Mouse (Mus musculus) bone marrow, adult 2 months (tissue): Measurements from ENCODE around the gene Fam186b. TPM values are rescaled to one million over a fixed set of nuclear protein-coding genes. Genes with fewer than 3 reads are reported as not detected.

Source experiments
- H3K27ac ChIP-seq: fragments of 200-500 bp; 2 replicates; pipeline ENCODE4 v1.5.1; 2012; ENCODE audit warnings: low read depth, mild to moderate bottlenecking, control low read depth, inconsistent platforms, low read length; ENCODE audit not compliant: control insufficient read depth, poor library complexity, insufficient read depth
- H3K4me1 ChIP-seq: fragments of 200-500 bp; 2 replicates; pipeline ENCODE4 v1.6.1; 2011; ENCODE audit warnings: low read length; ENCODE audit not compliant: control insufficient read depth, insufficient read depth
- H3K4me3 ChIP-seq: fragments of 200-500 bp; replicated peaks from 2 replicates; pipeline ENCODE3; 2011; ENCODE audit warnings: mild to moderate bottlenecking, low read depth, low read length, control low read depth; ENCODE audit not compliant: control insufficient read depth
- CTCF ChIP-seq: fragments of 200-500 bp; IDR thresholded peaks from 2 replicates; pipeline ENCODE4 v1.5.1; 2011; ENCODE audit warnings: low read length, control low read depth; ENCODE audit not compliant: control insufficient read depth, insufficient read depth
- POLR2A ChIP-seq: fragments of 200-500 bp; IDR thresholded peaks from 2 replicates; pipeline ENCODE4 v1.6.1; 2011; ENCODE audit warnings: low read depth, mild to moderate bottlenecking, control low read depth, low read length, borderline replicate concordance; ENCODE audit not compliant: control insufficient read depth
- WGBS: fragments of 180-500 bp; shearing (Covaris S2); methylation state at CpG from one replicate; pipeline ENCODE4 v1.1.7; 2018; 5-methylcytosine and 5-hydroxymethylcytosine counted together
- polyA plus RNA-seq: library from polyadenylated mRNA; stranded (reverse); fragments of >200 nt; gene quantifications from 2 replicates; pipeline ENCODE4 v1.2.4, GENCODE M21; 2011; ENCODE audit warnings: low replicate concordance; ENCODE audit not compliant: missing spikeins, insufficient read depth, insufficient read length

Fam186b gene
- polyA plus RNA-seq, 1 experiment: not detected

DNA sequence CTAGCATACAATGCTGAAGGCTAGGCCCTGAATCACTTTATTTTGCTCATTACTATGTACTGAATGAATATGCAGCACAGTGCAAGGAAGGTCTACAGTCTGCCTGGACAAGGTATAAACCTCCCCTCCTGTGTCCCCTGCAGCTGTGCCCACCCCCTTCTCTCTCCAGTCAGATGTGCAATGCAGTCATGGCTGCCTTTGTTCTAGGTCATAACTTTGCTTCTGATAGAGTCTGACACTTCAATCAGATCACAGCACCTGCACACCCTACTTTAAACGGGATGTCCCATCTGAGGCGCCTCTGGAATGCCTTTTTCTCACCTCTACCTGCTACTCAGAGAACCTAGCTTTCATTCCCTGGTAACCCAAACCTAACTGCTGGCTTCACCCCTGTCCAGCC, 43.2 kb upstream of the Fam186b start:
- 80% methylated on average over 2 of the region's 2 CpGs for whole genome bisulfite sequencing
- Histone ChIP-seq H3K4me3 (no peak overlapping the region), H3K27ac (no peak overlapping the region), H3K4me1 (peaks cover 24% of the 10 kb centered on the region)
- no peak for TF ChIP-seq CTCF
- TF ChIP-seq POLR2A: no peak

DNA sequence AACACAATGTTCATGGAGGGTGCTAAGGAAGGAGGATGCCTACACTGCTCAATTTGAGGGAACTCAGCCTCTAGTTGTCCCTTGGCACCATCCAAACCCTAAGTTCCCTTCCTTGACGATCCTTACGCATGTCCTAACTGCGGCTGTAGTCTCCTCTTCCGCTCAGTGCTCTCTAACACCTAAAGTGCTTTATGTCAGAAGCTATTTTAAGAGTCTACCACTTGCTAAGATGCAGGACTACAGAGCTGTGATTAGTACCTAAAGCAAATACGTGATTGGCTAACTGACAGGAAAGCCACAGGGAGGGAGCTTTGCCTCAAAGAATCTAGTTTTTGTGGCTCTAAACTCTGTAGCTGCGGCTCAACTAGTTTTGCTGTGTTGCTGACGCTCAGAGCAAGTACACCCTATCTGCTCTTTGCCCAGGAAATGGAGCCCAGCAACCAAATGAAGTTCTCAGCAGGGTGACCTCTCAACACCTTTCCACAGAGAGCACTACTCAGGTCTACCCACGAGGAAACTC, 40.2 kb upstream of the Fam186b start:
- WGBS: 52% methylated on average over 8 of the region's 8 CpGs
- H3K4me1 ChIP-seq: peaks cover 33% of the 10 kb centered on the region
- no peak overlapping the region for H3K27ac ChIP-seq
- TF ChIP-seq CTCF (no peak), POLR2A (no peak)
- no peak overlapping the region for H3K4me3 ChIP-seq

DNA sequence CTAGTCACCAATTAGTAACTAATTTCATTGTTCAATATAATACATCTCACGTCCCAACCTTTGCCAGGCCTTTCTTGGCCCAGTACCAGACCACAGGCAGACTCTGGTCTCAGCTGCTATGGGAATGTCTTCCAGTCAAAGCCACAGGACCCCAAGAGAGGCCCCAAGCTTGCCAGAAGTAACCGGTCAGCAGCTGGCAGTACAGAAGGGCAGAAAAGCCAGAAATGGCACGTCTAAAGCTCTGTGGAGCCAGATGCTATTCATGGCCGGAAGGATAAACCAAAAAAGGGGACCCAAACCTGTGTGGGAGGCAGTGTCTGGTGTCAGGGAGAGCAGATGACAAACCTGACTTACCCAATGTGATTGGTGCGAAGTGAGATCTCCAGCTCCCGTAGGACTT, 38.8 kb upstream of the Fam186b start:
- H3K4me3 ChIP-seq: no peak overlapping the region
- no peak for TF ChIP-seq POLR2A
- TF ChIP-seq CTCF: no peak
- 36% methylated on average over 6 of the region's 6 CpGs for WGBS
- no peak overlapping the region for H3K27ac ChIP-seq
- peaks cover 39% of the 10 kb centered on the region for H3K4me1 ChIP-seq

DNA sequence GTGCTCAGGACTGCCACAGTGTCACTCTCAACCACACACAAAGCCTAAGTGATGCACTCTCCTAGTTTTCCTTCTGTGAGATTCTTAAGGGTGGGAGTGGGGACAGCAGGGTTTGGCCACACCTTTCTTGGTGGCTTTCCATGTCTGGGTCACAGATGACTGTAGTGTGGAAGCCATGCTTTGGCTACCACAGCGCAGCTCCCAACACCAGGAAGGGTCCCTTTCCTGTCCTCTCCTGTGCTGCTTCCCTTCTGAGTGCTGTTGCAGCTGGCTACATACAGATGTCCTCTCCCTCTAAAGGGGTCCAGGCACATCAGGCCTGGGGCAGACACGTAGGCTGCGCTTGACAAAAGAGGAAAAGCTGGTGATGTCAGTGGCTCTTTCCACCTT, 38.0 kb upstream of the Fam186b start:
- WGBS: 57% methylated on average over 3 of the region's 3 CpGs
- peak overlapping the region; percentile 77 for H3K27ac ChIP-seq

DNA sequence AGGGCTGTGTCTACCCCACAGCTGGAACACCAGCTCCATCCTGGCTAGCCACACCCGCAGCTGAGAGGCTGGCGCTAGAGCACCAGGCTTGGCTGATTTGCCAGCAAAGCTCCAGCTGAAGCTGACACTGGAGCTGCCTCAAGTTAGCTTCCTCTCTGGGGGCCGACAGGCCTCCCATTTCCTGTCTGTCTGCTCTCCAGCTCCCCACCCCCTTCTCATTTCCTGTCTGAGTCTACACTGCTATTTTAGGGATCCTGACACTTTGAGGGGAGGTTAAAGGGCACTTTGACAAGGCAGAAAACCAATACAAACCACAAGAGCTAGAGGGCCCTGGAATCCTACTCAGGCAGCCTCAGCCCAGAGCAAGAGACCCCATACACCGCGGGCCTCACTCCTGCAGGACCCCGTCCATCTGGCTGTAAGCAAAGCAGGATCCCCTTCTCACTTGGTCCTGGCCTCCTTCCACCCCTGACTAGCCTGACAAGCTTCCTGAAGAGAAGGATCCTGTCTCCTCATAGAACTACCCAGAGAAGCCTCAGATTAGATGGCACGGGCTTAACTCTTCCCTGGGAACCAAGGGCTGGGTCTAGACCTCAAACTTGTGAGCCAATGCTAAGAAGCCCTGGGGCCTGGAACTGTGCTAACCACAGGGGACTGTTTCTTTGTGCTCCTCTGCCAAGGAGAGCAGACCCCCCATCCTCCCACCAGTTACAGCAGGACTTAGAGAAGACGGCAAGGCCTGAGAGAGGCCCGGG, 37.4 kb upstream of the Fam186b start:
- TF ChIP-seq CTCF: no peak
- peak; percentile 33; the same call in 1 of the 2 replicates for TF ChIP-seq POLR2A
- WGBS: 7% methylated on average over 9 of the region's 9 CpGs
- H3K27ac ChIP-seq: peak overlapping the region; percentile 77
- peaks cover 37% of the 10 kb centered on the region for H3K4me1 ChIP-seq
- H3K4me3 ChIP-seq: no peak overlapping the region

More for the DNA sequence above, 38.0 kb upstream of the Fam186b start:
- Histone ChIP-seq H3K4me1 (peaks cover 37% of the 10 kb centered on the region), H3K4me3 (no peak overlapping the region)
- no peak for TF ChIP-seq CTCF
- no peak for TF ChIP-seq POLR2A

DNA sequence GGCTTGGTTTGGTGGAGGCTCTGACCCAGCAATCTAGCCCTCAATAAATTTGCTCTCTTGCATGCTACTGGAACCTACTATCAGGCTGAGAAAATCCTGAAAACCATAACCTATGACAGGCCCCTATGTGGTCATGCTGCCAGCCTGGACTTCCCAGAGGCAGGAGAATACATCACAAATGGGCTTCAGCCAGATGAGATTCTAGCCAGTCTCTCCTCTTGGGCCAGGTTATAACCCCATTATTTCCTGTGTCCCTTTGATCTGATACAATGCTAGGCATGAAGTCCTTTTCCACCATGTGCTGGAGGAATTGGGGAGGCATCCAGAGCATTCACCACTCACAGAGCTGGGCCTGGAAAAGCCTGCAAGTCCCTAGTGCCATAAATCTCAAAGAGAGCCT, 36.4 kb upstream of the Fam186b start:
- H3K4me1 ChIP-seq: peaks cover 34% of the 10 kb centered on the region
- TF ChIP-seq CTCF: no peak
- TF ChIP-seq POLR2A: no peak
- H3K27ac ChIP-seq: 0 out of 2 replicates have a peak overlapping the region, but pooled peaks have one; percentile 23
- no peak overlapping the region for H3K4me3 ChIP-seq

DNA sequence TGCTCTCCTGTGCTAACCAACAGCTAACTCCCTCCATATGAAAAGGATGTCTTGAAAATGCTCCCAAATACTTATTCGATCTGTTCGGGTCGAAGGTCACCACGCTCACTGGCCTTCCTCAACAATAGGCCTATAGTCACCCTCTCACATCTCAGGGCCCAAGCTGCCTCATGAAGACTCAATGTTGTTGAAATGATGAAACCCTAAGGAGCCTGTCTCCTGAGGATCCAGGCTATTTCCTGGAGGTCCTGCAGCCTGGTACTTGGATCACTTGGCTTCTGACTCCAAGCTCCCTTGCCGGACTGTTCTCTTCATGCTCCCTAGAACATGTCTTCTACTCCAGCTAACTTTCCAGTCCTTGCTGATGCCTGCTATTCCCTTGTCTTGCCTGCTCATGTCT, 35.7 kb upstream of the Fam186b start:
- H3K4me1 ChIP-seq: peaks cover 31% of the 10 kb centered on the region
- TF ChIP-seq CTCF: no peak
- TF ChIP-seq POLR2A: no peak
- H3K4me3 ChIP-seq: no peak overlapping the region
- H3K27ac ChIP-seq: no peak overlapping the region
- 91% methylated on average over 5 of the region's 5 CpGs for WGBS

DNA sequence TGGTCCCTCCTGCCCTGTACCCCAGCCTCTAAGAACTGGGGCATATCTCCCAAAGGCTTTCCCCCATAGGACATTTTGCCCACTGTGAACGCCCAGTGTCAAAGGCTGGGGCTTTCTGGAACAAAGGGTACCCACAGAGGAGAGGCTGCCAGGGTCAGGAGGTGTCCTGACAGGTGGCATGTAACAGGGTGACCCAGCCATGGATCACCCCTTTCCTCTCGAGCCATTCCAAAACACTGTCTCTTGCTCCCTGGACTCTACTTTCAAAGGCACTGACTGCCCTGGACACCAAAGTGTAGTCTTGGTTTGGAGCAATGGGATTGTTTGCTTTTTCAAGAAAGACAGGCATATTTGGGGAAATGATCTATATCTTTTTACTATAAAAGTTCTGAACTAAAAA, 34.6 kb upstream of the Fam186b start:
- TF ChIP-seq CTCF: no peak
- no peak for TF ChIP-seq POLR2A
- Histone ChIP-seq H3K4me3 (no peak overlapping the region), H3K27ac (no peak overlapping the region), H3K4me1 (peaks cover 31% of the 10 kb centered on the region)
- 34% methylated on average over 2 of the region's 2 CpGs for WGBS

DNA sequence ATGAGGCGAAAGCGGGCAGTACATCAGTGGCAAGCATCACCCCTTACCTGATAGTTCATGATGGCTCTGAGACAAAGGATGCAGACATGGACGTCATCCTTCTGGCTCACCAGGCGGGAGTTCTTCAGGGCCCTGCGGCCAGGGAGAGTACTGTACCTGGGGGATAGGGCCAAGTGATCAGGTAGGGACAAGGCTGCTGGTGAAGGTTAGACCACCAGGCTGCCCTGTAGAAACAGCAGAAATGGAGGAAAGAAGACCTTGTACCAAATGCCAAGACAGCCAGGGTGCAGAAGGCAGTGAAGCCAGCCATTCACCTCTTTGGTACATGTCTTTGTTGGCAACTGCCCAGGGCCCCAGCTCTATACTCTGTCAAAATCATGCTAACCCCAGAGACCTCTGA, 32.3 kb upstream of the Fam186b start:
- WGBS: 85% methylated on average over 5 of the region's 5 CpGs
- no peak overlapping the region for H3K4me3 ChIP-seq
- TF ChIP-seq CTCF: no peak
- no peak for TF ChIP-seq POLR2A
- no peak overlapping the region for H3K27ac ChIP-seq
- peaks cover 21% of the 10 kb centered on the region for H3K4me1 ChIP-seq
